Mouse (Mus musculus) olfactory bulb, adult 2 months (tissue): ENCODE measurements at regions not wholly inside any gene's neighbourhood (a gene's known extent, or its start where the extent isn't known, plus 50 kb on each side); places are given as distances from the start of the nearest gene placed in this dataset.

Source experiments
- CTCF ChIP-seq: fragments of 200-500 bp; IDR thresholded peaks from 2 replicates; pipeline ENCODE4 v1.5.1; 2012; ENCODE audit warnings: low read depth, mild to moderate bottlenecking, low read length, moderate library complexity; ENCODE audit not compliant: insufficient read depth
- POLR2A ChIP-seq: fragments of 200-500 bp; IDR thresholded peaks from 2 replicates; pipeline ENCODE4 v1.6.1; 2012; ENCODE audit warnings: mild to moderate bottlenecking, low read depth, low read length, moderate library complexity; ENCODE audit not compliant: insufficient read depth

GRCm38 (mm10) chr12:92013244-92013643 lies 164.3 kb upstream of the Sel1l start:
- TF ChIP-seq CTCF: no peak
- no peak for TF ChIP-seq POLR2A
